Mouse (Mus musculus): ENCODE data around the gene Chd6.

GRCm38 (mm10) chr2:161138672-161139536, 30.0 kb upstream of the Chd6 start:
- TF ChIP-seq GABPA (IDR thresholded peaks at IDR 0.05; ENCODE audit: insufficient replicate concordance, low read depth, low read length) (no peak), CHD2 (IDR thresholded peaks at IDR 0.05; ENCODE audit: low read length) (no peak), TBP (conservative IDR thresholded peaks at IDR 0.05; ENCODE audit: low read depth, low read length) (no peak), MEF2A (IDR thresholded peaks at IDR 0.05; ENCODE audit: borderline replicate concordance, low read depth, low read length) (no peak), POLR2A (IDR thresholded peaks at IDR 0.05; ENCODE audit: low read depth, low read length) (no peak), TCF12 (IDR thresholded peaks at IDR 0.05; ENCODE audit: low read depth, low read length) (no peak), NELFE (IDR thresholded peaks at IDR 0.05; ENCODE audit: low read depth, low read length) (no peak), BHLHE40 (IDR thresholded peaks at IDR 0.05; ENCODE audit: low read depth, low read length) (no peak), CTCF (conservative IDR thresholded peaks at IDR 0.05 in 1 of 2, IDR thresholded peaks at IDR 0.05 in 1 of 2; ENCODE audit: low read depth in 2 of 2, low read length in 2 of 2) (no peak), RCOR1 (conservative IDR thresholded peaks at IDR 0.05; ENCODE audit: low read depth, low read length) (no peak), SIN3A (IDR thresholded peaks at IDR 0.05; ENCODE audit: low read length) (no peak), ZNF384 (IDR thresholded peaks at IDR 0.05; ENCODE audit: low read depth, low read length) (no peak), ETS1 (conservative IDR thresholded peaks at IDR 0.05; ENCODE audit: low read depth, low read length) (no peak), MAFK (IDR thresholded peaks at IDR 0.05; ENCODE audit: insufficient replicate concordance, low read length) (no peak)
